Mouse (Mus musculus) thymus, adult 2 months (tissue): ENCODE measurements around the gene Sowahc.

Experiments used
- CTCF ChIP-seq: fragments of 200-500 bp; IDR thresholded peaks from 2 replicates; pipeline ENCODE4 v1.5.1; 2012; ENCODE audit warnings: mild to moderate bottlenecking, control low read depth, low read length, moderate library complexity, borderline replicate concordance; ENCODE audit not compliant: control insufficient read depth, poor library complexity, insufficient read depth; ENCODE audit errors: extremely low read depth
- POLR2A ChIP-seq: fragments of 200-500 bp; IDR thresholded peaks from 2 replicates; pipeline ENCODE4 v1.6.1; 2012; ENCODE audit warnings: mild to moderate bottlenecking, low read length, control low read depth, moderate library complexity; ENCODE audit not compliant: control insufficient read depth, poor library complexity, insufficient read depth; ENCODE audit errors: extremely low read depth

GRCm38 (mm10) chr10:59236486-59236885 lies 14.7 kb downstream of the Sowahc start:
- TF ChIP-seq POLR2A (no peak), CTCF (no peak)
